Mouse (Mus musculus) cerebellum, postnatal 25 days (tissue): ENCODE data around the gene Dnah17.

Source experiments
- DNase-seq, 2 experiments: peaks; one replicate each; pipeline ENCODE4 v3.0.0; 2021; ENCODE audit warnings: mixed read lengths in 2 of 2

Dnah17 gene

DNA sequence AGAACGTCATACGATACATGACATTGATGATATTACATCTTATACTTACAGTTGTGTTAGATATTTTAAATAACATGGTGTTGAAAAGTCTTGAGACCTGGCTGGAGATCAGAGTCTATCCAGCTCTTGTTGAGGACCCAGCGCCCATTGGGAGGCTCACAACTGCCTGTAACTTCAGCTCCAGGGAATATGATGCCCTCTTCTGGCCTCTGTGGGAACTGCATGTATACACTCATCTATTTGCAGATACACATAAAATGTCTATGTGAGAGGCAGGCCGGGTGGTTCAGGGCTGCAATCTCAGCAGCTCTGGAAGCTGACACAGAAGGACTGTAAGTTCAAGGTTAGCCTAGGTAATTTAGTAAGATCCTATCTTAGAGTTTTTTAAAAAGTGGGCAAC lies 112.1 kb downstream of the Dnah17 start:
- no peak for DNase-seq

DNA sequence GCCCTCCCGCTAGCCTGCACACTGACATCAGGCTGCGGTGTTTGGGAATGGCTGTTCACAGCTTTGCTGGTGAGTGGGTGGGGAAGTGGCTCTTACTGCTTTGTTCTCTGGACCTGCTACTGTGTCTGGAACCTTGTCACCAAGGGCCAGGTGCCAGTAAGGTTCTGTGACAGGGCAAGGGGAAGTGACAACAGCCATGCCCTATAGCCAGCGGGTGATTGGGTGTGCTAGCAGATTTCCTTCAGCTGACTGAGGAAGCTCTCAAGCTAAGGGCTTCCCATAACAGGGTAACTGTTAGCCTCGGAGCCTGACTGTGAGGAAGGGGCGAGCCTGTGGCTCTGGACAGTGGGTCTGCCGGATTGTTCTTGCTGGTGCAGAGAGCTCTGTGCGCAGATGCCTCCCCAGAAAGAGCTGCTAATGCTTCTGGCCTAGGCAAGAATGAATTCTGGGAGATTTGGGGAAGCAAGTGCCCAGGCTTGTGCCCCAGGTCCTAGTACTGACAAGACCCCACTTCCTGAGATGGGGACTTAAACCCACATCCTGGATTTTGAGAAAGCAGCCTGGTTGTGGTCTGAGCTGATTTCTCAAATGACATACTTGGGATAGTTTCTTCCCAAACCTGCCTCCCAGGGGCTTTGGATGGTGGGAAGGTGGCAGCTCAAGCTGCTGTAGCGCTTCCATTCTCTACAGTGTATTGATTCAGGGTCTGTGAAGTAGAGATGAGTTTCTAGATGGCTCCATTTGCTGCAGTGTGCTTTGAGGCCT lies 114.9 kb downstream of the Dnah17 start:
- no peak for DNase-seq

DNA sequence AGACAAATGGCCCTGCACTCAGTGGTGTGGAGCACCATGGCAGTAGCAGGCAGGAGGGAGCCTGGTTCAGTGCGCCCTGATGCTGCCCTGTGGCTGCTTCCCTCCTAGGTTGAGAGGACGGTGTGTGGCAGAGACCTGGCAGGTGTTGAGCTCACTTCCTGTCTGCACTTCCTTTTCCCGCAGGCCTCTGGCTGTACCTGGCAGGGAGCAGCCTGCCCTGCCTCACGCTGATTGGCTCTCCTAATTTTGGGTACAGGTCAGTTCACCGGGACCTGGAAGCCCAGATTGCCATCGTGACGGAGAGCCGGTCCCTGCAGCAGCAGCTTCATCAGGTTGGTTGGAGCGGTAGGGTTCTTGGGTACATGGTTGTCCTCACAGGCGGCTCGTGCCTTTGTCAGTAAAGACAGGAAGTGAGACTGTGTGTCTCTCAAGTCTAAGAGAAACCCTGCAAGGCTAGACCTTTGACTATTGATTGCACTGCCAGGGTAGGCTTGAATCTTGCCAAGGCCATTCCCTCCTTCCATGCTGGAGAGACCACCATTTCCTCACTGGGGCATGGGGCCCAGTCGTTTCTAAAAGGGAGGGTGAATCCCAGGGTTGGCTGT lies 115.9 kb downstream of the Dnah17 start:
- no peak for DNase-seq

DNA sequence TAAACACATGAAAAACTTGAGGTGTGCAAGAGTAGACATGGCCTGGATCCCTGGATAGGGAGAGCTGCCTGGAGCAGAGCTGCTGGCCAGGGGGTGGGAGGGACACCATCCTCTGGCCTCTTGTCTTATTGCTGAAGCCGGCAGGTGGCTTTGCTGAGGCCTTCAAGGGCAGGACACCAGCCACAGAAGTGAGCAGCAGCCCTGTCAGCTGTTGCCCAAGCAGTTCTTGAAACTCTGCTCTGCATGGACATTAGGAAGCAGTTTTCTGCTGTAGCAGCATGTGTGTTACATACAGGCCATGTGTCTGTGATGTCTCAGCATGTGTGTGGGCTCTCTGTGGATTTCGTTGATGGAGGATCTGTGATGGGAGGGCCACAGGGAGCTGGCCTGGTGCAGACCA lies 117.1 kb downstream of the Dnah17 start:
- DNase-seq, result no peak

DNA sequence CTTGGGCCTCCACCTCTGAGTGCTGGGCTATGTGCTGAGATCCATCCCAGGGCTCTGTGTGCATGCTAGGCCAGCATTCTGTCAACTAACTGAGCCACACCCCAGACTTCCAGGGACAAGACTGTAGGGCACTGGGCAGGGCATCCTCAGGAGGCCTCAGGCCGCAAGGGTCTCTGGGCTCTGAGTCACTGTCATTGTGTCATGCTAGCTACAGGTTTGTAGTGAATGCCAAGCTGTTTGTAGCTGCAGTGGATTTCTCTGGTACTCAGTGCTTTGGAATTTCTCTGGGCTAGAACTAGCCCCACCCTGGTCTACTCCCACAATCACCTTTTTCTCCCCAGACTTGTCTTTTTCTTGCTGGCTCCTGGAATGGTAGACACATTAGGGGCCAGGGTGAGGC lies 117.8 kb downstream of the Dnah17 start:
- no peak for DNase-seq

DNA sequence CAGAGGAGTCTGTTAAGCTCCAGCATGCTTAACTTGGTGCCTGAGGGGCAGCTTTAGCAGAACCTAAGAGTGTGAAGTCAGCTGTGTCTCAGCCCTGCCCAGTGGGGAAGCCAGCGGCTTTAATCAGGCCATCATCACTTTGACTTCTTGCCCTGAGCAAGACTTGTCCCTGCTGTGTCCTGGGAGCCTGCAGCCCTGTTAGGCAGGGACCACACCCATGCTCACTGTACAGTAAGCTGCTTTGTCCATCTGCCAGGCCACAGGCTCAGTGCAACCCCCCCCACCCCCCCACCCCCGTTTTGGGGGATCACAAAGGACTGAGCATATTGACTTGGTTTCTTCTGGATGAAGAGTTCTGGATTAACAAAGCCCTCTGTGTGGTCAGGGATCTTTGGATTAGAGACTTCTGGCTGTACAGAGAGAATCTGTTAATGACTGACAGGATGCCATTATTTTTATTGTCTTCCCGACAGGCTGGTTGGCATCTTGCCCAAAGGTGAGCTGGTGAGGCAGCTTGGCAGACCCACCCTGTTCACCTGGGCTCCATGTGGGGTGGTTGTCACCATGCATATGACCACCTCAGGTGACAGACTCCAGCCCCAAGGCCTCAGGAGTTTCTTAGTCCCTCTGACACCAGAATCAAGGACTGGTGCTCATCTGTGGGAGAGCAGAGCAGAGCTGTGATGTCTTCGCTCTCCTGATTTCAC lies 120.4 kb downstream of the Dnah17 start:
- DNase-seq, result no peak

DNA sequence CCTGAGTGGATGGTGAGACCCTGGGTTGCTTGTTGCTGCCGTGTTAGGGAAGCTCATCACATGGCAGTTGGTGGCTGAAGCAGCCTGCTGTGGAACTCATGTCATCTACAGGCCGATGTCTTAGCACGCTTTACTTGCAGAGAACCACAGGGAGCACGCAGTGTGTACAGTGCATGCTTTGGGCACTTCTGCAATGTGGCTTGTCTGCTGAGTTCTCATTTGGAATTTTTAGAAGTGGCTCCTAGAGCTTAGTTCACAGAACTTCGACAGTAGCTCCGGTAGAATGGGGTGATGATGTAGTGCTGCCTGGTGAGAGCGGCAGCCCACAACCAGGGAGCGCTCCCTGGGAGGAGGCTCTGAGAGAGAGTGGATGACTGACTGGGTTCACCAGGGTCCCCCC lies 121.6 kb downstream of the Dnah17 start:
- DNase-seq, result no peak

DNA sequence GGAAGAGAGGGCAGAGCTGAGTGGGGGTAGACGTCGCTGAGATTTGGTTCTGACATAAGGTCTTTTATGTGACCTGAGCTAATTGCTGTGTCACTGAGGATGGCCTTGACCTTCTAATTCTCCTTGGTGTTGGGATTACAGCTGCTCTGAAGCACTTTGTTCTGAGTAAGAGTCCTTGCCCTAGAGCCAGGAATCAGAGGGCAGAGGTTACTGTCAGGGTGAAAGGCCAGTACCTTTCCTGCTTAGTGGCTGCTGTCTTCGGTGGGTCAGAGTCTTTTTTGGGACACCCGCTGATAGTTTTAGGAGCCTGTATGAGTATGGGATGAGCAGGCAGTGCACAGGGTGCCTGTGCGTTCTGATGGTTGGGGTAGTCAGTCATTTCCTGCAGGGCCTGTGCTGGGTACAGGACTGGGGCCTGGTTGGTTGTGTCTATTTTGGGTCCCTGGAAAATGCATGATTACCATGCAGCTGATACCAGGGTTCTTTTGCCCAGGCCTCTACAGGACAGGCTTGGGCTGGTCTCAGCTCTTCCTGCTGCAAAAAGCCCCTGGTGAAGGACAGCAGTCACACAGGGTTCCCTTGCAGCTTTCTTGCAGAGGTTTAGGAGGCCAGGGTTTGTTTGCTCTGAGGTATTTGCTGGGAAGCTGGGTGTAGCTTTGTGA lies 122.2 kb downstream of the Dnah17 start:
- no peak for DNase-seq

DNA sequence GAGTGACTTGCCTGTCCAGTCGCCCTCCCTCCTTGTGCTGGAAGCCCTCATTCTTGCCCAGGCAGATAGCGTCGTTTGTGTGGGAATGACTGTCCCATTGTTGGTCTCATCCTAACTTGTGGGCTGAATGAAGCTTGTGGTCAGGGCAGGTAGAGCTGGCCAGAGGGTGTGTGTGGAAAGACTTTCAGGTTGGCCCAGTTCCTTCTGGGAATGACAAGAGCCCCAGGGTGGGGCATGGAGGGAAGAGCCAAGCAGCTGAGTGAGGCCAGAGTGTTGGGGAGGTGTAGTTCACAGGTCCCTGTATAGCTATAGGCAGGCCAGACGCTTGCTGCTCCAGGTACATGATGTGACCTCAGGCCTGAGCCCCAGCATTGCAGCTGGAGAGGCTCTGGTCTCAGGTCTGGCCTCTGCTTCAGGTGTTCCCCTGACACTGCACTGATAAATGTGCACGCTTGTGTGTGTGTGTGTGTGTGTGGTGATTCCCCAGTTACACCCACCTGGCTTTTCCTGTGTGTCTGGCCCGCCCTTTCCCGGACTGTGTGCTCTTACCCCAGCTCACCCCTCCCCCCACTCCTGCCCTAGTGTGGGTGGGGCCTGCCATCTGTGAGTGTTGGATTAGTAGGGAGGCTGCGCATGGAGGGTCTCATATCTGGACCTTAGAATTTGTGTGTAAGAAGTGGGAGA lies 122.8 kb downstream of the Dnah17 start:
- DNase-seq, result no peak

DNA sequence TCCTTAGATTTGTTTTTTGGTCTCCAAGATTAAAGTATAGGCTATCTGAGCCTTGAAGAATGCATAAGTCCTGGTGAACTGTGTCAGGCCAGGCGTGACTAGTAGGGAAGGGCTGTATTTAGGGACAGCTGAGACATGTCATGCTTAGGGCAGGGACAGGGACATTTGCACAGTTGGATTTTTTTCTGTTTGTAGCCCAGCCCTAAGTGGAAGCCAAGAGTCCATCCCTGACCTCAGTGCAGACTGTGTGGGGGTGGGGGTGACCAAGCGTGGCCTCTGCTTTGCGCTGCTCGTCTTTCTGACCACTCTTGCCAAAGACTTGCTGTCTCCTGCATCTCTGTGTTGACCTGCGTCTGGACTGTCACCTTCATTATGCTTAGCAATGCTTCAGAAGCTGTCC lies 126.2 kb downstream of the Dnah17 start:
- no peak for DNase-seq

DNA sequence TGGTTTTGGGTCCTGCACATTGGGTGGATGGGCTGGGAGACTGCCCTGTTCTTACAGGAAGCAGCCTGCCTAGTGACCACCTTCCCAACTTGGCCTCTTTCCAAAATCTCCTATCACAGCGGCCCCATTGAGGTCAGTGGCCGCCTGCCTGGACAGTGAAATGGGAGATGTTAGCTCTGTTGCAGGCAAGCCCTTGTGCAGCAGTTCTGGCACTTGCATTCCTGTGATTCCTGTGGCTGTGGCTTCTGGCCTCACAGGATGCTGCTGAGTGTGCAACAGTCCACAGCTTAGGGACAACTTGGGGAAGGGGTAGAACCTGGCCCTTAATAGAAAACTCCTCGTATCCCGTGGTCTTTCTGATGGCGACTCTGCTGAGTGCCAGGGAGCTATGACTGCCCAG lies 126.7 kb downstream of the Dnah17 start:
- no peak for DNase-seq

DNA sequence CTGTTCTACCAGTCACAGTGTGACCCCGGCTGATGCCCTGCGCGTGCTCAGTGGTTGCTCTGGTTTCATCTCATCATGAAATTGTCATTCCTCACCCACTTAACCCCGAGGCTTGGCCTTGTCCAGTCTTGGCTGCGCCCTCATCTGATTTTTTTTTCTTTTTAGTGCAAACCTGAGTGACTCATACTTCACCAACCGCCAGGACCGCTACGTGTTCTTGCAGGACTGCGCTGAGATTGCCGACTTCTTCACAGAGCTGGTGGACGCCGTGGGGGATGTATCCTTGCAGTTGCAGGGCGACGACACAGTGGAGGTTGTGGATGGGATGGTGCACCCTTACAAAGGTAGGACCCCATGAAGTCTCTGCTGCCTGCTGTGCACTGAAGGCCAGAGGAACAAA lies 127.3 kb downstream of the Dnah17 start:
- DNase-seq, result no peak

DNA sequence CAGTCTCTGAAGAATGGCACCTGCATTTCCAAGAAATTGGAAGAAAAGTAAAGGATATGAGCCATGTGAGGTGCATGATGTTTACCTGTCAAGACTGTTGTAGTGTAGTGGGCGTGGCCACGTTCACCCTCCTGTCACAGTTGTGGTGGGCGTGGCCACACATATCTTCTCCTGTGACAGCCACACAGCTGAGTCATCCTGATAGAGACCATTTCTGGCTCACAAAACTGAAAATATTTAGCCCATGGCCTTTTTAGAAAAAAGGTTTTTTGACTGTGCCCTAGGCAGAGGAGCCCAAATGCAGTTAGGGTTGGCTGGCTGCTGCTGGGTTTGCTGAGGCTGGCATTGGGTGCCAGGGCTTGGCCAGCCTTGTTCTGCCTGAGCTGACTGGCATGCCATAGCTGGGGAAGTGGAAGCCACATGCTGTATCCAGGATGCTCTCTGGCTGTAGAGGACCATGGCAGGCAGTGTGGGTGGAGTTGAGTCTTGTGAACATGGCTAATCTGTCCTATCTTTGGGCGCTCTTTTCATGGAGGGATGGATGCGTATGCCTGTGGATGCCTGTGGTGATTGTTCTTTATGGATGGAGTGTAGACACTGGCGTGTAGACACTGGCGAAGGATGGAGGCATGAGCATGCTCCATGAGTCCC lies 129.7 kb downstream of the Dnah17 start:
- DNase-seq, result no peak

DNA sequence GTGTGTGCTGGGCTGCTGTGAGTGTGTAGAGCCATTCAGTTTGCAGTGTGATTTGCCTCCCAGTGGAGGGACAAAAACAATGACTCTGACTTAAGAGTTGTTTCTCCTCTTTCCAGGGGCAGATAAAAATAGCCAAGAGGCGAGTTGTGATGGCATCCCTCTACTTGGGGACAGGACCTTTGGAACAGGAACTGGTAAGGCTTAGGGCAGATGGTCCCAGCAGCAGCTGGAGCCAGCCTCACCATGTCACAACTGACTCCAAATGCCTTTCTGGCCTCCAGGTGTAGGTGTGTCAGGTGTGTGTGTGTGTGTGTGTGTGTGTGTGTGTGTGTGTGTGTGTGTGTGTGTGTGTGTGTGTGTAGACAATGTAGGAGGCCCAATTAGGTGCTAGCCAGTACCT lies 130.4 kb downstream of the Dnah17 start:
- DNase-seq, result no peak

DNA sequence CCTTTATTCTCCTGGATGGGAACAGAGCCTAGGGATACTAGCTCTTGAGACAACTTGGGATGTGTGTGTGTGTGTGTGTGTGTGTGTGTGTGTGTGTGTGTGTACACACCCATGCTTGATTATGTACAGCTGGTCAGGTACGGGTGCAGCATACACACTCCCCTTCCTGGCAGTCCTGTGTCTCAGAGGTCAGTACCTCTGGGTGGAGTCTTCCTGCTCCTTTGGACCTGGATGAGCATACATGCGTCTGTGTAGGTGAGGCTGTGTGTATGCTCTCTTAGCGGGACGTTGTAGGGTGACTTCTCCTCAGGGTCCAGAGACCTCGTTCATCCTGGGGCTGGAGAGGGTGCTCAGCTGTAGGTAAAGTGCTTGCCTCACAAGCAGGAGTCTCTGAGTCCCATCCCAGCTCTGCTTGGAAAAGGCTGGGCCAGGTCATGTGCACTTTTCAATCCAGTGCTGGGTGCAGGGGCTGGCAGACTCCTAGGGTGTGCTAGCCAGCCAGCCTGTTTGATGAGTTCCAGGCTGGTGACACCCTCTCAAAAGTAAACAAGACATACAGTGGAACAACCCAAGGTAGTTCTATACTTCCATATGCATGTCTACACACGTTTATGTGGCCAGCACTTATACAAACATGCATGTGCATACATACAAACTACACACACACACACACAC lies 131.0 kb downstream of the Dnah17 start:
- no peak for DNase-seq

DNA sequence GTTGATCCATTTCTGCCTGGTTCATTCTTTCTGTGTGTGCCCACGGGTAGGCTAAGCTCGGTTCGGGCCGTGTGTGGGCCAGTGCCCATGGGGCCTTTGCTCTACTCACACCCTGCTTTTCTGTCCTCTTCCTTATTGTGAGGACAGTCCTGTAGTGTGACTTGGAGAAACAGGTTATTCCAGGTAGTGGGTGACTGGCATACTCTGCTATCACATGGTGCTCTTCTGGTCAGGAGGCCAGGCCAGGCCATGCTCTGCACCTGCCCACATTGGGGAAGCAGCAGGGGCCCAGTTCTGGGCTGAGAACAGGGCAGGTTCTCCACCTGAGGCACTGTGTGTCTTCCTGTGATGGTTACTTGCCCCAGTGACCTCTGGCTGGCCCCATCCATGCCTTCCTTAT lies 132.1 kb downstream of the Dnah17 start:
- no peak for DNase-seq

DNA sequence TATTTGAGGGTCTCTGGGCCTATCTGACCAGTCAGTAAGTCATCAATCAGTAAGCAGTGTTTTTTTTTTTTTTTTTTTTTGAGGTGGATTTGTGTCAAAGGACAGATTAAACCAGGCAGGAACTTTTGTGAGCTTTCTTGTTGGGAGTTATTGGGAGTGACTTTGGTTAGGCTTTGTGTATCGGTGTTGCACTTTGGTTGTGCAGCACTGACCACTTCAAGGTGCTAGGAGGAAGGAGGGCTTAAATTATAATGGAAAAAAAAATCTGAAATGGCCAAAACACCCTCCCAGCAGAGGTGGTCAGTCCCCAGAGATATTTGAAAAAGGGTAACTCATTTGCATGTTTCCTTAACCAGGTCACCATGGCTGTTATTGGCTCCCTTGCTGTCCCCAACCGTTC lies 133.3 kb downstream of the Dnah17 start:
- DNase-seq, result no peak

DNA sequence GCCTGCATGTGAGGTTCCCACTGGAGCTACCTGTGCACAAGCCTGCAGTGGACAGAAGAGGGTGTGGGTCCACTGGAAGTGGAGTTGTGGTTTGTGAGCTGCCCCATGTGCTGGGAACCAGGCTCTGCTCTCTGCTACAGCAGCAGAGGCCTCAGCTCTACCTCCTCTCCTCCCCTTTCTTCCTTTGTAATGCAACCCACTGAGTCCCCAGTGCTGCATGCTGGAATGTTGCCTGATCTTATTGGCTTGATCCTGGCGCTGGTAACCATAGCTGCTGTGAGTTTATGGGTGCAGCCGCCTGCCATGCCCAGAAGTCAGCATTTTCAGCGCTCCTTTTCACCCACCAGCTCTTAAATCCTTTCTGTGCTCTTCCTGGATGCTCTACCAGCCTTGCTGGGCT lies 134.4 kb downstream of the Dnah17 start:
- DNase-seq, result no peak

DNA sequence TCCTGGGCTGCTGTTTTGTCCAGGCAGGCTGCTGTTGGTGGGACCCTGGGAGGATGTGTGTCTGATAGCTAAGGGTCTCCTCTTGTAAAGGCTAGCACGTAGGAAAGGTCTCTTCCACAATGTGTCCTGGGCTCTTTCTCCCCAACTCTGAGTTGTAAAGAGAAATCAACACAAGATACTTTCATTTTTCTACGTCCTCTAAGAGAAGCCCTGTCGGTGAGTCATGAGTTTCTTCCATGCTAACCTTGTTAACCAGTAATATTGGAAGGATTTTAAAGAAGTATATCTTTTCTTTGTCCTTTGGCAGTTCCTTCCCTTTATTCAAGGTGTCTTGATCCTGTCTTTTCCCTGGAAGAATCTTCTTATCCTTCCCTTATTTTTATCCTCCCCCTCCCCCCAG lies 134.8 kb downstream of the Dnah17 start:
- DNase-seq, result no peak

DNA sequence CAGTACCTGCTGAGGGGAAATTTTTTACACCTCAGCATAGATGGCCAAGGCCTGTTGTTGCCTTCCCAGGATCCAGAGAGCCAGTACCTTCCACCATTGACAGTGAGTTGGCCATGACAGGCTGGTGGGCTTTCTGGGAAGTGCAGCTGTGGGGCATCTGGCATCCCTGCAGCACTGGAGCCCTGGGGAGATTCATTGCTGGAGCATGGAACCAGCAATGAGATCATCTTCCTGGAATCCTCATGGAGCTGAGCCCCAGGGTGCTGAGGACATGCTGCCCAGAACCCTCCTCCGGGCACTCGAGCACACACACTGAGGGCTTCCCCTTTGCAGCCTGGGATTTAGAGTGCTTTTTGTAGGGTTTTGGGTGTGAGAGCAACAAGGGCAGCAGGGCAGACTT lies 135.2 kb downstream of the Dnah17 start:
- DNase-seq, result no peak

DNA sequence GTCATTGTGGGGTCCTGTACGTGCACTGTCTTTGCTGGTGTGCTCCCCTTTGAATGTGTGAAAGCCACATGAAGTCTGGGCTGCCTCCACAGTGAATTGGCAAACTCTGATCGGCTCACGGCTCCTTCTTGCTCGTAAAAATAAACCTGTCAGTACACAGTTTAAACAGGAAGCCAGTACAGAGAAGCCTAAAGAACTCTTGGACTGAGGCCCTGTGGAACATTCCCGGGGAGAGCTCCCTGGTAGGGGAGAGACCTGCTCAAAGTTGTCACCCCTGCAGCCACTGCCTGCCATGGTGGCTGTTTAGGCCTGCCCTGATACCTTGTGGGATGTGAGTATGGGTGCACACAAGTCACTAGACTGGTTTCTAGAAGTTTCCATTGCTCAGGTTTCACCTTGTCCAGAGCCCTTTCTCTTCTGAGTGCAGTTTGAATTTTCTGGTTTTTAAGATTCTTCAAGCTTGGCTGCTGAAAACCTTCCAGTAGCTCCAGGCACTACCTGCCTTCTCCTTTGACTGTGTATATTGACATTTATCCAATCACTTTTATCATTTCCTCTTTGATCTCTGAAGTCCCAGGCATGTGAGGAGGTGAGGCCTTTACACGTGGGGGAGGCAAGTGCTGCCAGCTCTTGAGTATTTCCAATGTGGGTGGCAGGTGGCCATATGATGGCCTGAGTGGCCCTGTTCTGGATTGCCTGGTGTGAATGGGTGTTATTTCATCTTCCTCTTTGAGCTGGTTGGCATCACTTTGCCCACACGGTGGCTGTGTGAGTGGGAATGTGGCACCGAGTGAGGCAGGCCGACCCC lies 136.0 kb downstream of the Dnah17 start:
- peak in 1 of 2 experiments; percentile 29 for DNase-seq
